Mouse (Mus musculus): Measurements from ENCODE around the gene Camk2b. TPM values are rescaled to one million over a fixed set of nuclear protein-coding genes. Genes with fewer than 3 reads are reported as not detected.

Camk2b gene
- polyA plus RNA-seq, 1 experiment, result 12.8 TPM

- Histone ChIP-seq H3K9ac (ENCODE audit: low read depth, poor library complexity, severe bottlenecking) (no peak overlapping the region), H3K36me3 (ENCODE audit: control insufficient read depth, insufficient read depth, low read length, poor library complexity, severe bottlenecking) (no peaks in the 10 kb centered on the region)
- TF ChIP-seq CTCF (IDR thresholded peaks at IDR 0.05; ENCODE audit: low read depth, low read length) (no peak), POLR2A (IDR thresholded peaks at IDR 0.05; ENCODE audit: insufficient read depth, low read length) (no peak), EP300 (IDR thresholded peaks at IDR 0.05; ENCODE audit: insufficient read depth, low read depth, low read length) (no peak)
These were observed 20.8 kb upstream of the Camk2b start for GRCm38 (mm10) chr11:6086991-6087390.

GRCm38 (mm10) chr11:6078737-6079136 is 12.6 kb upstream of the Camk2b start:
- H3K36me3 ChIP-seq (ENCODE audit: control insufficient read depth, insufficient read depth, low read length, poor library complexity, severe bottlenecking), result no peaks in the 10 kb centered on the region
- TF ChIP-seq EP300 (IDR thresholded peaks at IDR 0.05; ENCODE audit: insufficient read depth, low read depth, low read length), result no peak
- no peak for TF ChIP-seq POLR2A (IDR thresholded peaks at IDR 0.05; ENCODE audit: insufficient read depth, low read length)
- no peak for TF ChIP-seq CTCF (IDR thresholded peaks at IDR 0.05; ENCODE audit: low read depth, low read length)
- H3K27me3 ChIP-seq (ENCODE audit: control insufficient read depth, insufficient read depth, low read length, poor library complexity, severe bottlenecking), result no peaks in the 10 kb centered on the region
- no peak overlapping the region for H3K27ac ChIP-seq (ENCODE audit: insufficient read depth, low read length)
- H3K4me3 ChIP-seq (ENCODE audit: low read depth, low read length), result no peak overlapping the region
- no peak overlapping the region for H3K9ac ChIP-seq (ENCODE audit: low read depth, poor library complexity, severe bottlenecking)
- no peaks in the 10 kb centered on the region for H3K9me3 ChIP-seq (replicated peaks; ENCODE audit: control insufficient read depth, insufficient read depth, low read length, poor library complexity, severe bottlenecking)
- no peaks in the 10 kb centered on the region for H3K4me1 ChIP-seq (ENCODE audit: control insufficient read depth, insufficient read depth, low read length)

More at GRCm38 (mm10) chr11:6086991-6087390, 20.8 kb upstream of the Camk2b start:
- Histone ChIP-seq H3K27me3 (ENCODE audit: control insufficient read depth, insufficient read depth, low read length, poor library complexity, severe bottlenecking) (no peaks in the 10 kb centered on the region; the same call in 1 of the 2 replicates), H3K9me3 (replicated peaks; ENCODE audit: control insufficient read depth, insufficient read depth, low read length, poor library complexity, severe bottlenecking) (no peaks in the 10 kb centered on the region), H3K27ac (ENCODE audit: insufficient read depth, low read length) (no peak overlapping the region), H3K4me1 (ENCODE audit: control insufficient read depth, insufficient read depth, low read length) (no peaks in the 10 kb centered on the region), H3K4me3 (ENCODE audit: low read depth, low read length) (no peak overlapping the region)

GRCm38 (mm10) chr11:6075618-6076066 is 9.5 kb upstream of the Camk2b start:
- no peak overlapping the region for H3K27ac ChIP-seq (ENCODE audit: insufficient read depth, low read length)
- H3K4me3 ChIP-seq (ENCODE audit: low read depth, low read length), result no peak overlapping the region
- H3K36me3 ChIP-seq (ENCODE audit: control insufficient read depth, insufficient read depth, low read length, poor library complexity, severe bottlenecking), result no peaks in the 10 kb centered on the region
- peaks cover 3% of the 10 kb centered on the region for H3K4me1 ChIP-seq (ENCODE audit: control insufficient read depth, insufficient read depth, low read length)
- no peaks in the 10 kb centered on the region for H3K9me3 ChIP-seq (replicated peaks; ENCODE audit: control insufficient read depth, insufficient read depth, low read length, poor library complexity, severe bottlenecking)
- H3K9ac ChIP-seq (ENCODE audit: low read depth, poor library complexity, severe bottlenecking), result no peak overlapping the region
- H3K27me3 ChIP-seq (ENCODE audit: control insufficient read depth, insufficient read depth, low read length, poor library complexity, severe bottlenecking), result no peaks in the 10 kb centered on the region
- TF ChIP-seq EP300 (IDR thresholded peaks at IDR 0.05; ENCODE audit: insufficient read depth, low read depth, low read length) (no peak), CTCF (IDR thresholded peaks at IDR 0.05; ENCODE audit: low read depth, low read length) (no peak), POLR2A (IDR thresholded peaks at IDR 0.05; ENCODE audit: insufficient read depth, low read length) (no peak)

GRCm38 (mm10) chr11:6068181-6068957 is 2.2 kb upstream of the Camk2b start:
- Histone ChIP-seq H3K4me1 (ENCODE audit: control insufficient read depth, insufficient read depth, low read length) (peaks cover 4% of the 10 kb centered on the region), H3K9ac (ENCODE audit: low read depth, poor library complexity, severe bottlenecking) (no peak overlapping the region), H3K4me3 (ENCODE audit: low read depth, low read length) (peak overlapping the region; percentile 59), H3K9me3 (replicated peaks; ENCODE audit: control insufficient read depth, insufficient read depth, low read length, poor library complexity, severe bottlenecking) (no peaks in the 10 kb centered on the region), H3K27ac (ENCODE audit: insufficient read depth, low read length) (no peak overlapping the region), H3K36me3 (ENCODE audit: control insufficient read depth, insufficient read depth, low read length, poor library complexity, severe bottlenecking) (no peaks in the 10 kb centered on the region), H3K27me3 (ENCODE audit: control insufficient read depth, insufficient read depth, low read length, poor library complexity, severe bottlenecking) (peaks cover 16% of the 10 kb centered on the region)
- no peak for TF ChIP-seq EP300 (IDR thresholded peaks at IDR 0.05; ENCODE audit: insufficient read depth, low read depth, low read length)
- TF ChIP-seq CTCF (IDR thresholded peaks at IDR 0.05; ENCODE audit: low read depth, low read length), result no peak
- no peak for TF ChIP-seq POLR2A (IDR thresholded peaks at IDR 0.05; ENCODE audit: insufficient read depth, low read length)

- no peak overlapping the region for H3K4me3 ChIP-seq (ENCODE audit: low read depth, low read length)
- H3K9me3 ChIP-seq (replicated peaks; ENCODE audit: control insufficient read depth, insufficient read depth, low read length, poor library complexity, severe bottlenecking), result no peaks in the 10 kb centered on the region
- no peaks in the 10 kb centered on the region for H3K36me3 ChIP-seq (ENCODE audit: control insufficient read depth, insufficient read depth, low read length, poor library complexity, severe bottlenecking)
- H3K27ac ChIP-seq (ENCODE audit: insufficient read depth, low read length), result no peak overlapping the region
- TF ChIP-seq CTCF (IDR thresholded peaks at IDR 0.05; ENCODE audit: low read depth, low read length), result no peak
- TF ChIP-seq EP300 (IDR thresholded peaks at IDR 0.05; ENCODE audit: insufficient read depth, low read depth, low read length), result 0 out of 2 replicates have a peak, but pooled peaks have one; percentile 43
- peaks cover 8% of the 10 kb centered on the region for H3K4me1 ChIP-seq (ENCODE audit: control insufficient read depth, insufficient read depth, low read length)
- H3K9ac ChIP-seq (ENCODE audit: low read depth, poor library complexity, severe bottlenecking), result no peak overlapping the region
- H3K27me3 ChIP-seq (ENCODE audit: control insufficient read depth, insufficient read depth, low read length, poor library complexity, severe bottlenecking), result peaks cover 16% of the 10 kb centered on the region
These were observed 998 bp upstream of the Camk2b start for GRCm38 (mm10) chr11:6067160-6067559.

GRCm38 (mm10) chr11:6065551-6066121 is 526 bp downstream of the Camk2b start:
- Histone ChIP-seq H3K9ac (ENCODE audit: low read depth, poor library complexity, severe bottlenecking) (peak overlapping the region; percentile 90), H3K27ac (ENCODE audit: insufficient read depth, low read length) (no peak overlapping the region), H3K9me3 (replicated peaks; ENCODE audit: control insufficient read depth, insufficient read depth, low read length, poor library complexity, severe bottlenecking) (no peaks in the 10 kb centered on the region), H3K4me3 (ENCODE audit: low read depth, low read length) (peak overlapping the region; percentile 77), H3K4me1 (ENCODE audit: control insufficient read depth, insufficient read depth, low read length) (peaks cover 7% of the 10 kb centered on the region), H3K36me3 (ENCODE audit: control insufficient read depth, insufficient read depth, low read length, poor library complexity, severe bottlenecking) (no peaks in the 10 kb centered on the region), H3K27me3 (ENCODE audit: control insufficient read depth, insufficient read depth, low read length, poor library complexity, severe bottlenecking) (peaks cover 16% of the 10 kb centered on the region)
- TF ChIP-seq POLR2A (IDR thresholded peaks at IDR 0.05; ENCODE audit: insufficient read depth, low read length), result no peak
- TF ChIP-seq EP300 (IDR thresholded peaks at IDR 0.05; ENCODE audit: insufficient read depth, low read depth, low read length), result no peak
- no peak for TF ChIP-seq CTCF (IDR thresholded peaks at IDR 0.05; ENCODE audit: low read depth, low read length)
